Mouse (Mus musculus) neural tube, embryonic 14.5 days (tissue): ENCODE data around the gene Olfr639. TPM values are rescaled to one million over a fixed set of nuclear protein-coding genes. Genes with fewer than 3 reads are reported as not detected.

Experiments
- ATAC-seq: fragments of 200-750 bp; cut with Nextera tagmentation; 2 replicates; pipeline ENCODE4 v1.8.0; 2017; ENCODE audit warnings: low read depth, mild to moderate bottlenecking, moderate TSS enrichment, moderate library complexity
- H3K27ac ChIP-seq: fragments of 300-500 bp; sonication (generic); 2 replicates; pipeline ENCODE4 v1.5.1; 2014; ENCODE audit warnings: low read depth, mild to moderate bottlenecking, control low read depth, low read length, moderate library complexity, mixed read lengths
- H3K27me3 ChIP-seq: fragments of 300-500 bp; sonication (generic); 2 replicates; pipeline ENCODE4 v1.6.1; 2014; ENCODE audit warnings: low read length; ENCODE audit not compliant: control insufficient read depth, insufficient read depth
- H3K36me3 ChIP-seq: fragments of 300-500 bp; sonication (generic); 2 replicates; pipeline ENCODE4 v1.6.1; 2014; ENCODE audit warnings: low read length, mixed read lengths; ENCODE audit not compliant: control insufficient read depth, insufficient read depth
- H3K4me1 ChIP-seq: fragments of 300-500 bp; sonication (generic); 2 replicates; pipeline ENCODE4 v1.6.1; 2014; ENCODE audit warnings: low read length; ENCODE audit not compliant: control insufficient read depth, insufficient read depth
- H3K4me2 ChIP-seq: fragments of 300-500 bp; sonication (generic); 2 replicates; pipeline ENCODE4 v1.6.1; 2014; ENCODE audit warnings: mild to moderate bottlenecking, low read depth, low read length, control low read depth
- H3K4me3 ChIP-seq: fragments of 300-500 bp; sonication (generic); 2 replicates; pipeline ENCODE4 v1.5.1; 2014; ENCODE audit warnings: low read depth, low read length, control low read depth, mixed read lengths
- H3K9ac ChIP-seq: fragments of 300-500 bp; sonication (generic); replicated peaks from 2 replicates; pipeline ENCODE4 v1.6.1; 2014; ENCODE audit warnings: low read depth, mild to moderate bottlenecking, control low read depth, low read length, mixed read lengths
- H3K9me3 ChIP-seq: fragments of 300-500 bp; sonication (generic); 2 replicates; pipeline ENCODE4 v1.6.1; 2016; ENCODE audit warnings: low read length; ENCODE audit not compliant: control insufficient read depth
- WGBS: fragments of 180-500 bp; shearing (Covaris S2); extraction: QIAGEN DNeasy Blood & Tissue Kit; methylation state at CpG from one replicate; pipeline ENCODE4 v1.1.7; 2014; 5-methylcytosine and 5-hydroxymethylcytosine counted together
- polyA plus RNA-seq: library from polyadenylated mRNA; unstranded; fragments of >200 nt; fragmentation: Nextera tagmentation; extraction: Ambion mirVana; gene quantifications from 2 replicates; pipeline ENCODE4 v1.2.1, GENCODE M21; 2014

The Olfr639 gene
- polyA plus RNA-seq, result 0.04 TPM in 1 of 2 replicates, not detected in the other

GRCm38 (mm10) chr7:104017203-104017602 lies at the start of gene Olfr639:
Gene Olfr639 (minus strand): TSS chr7:104017303.
- Histone ChIP-seq H3K9me3 (no peaks in the 10 kb centered on the region), H3K27me3 (no peaks in the 10 kb centered on the region), H3K36me3 (no peaks in the 10 kb centered on the region), H3K4me1 (no peaks in the 10 kb centered on the region), H3K9ac (no peak within 1 kb of the TSS), H3K4me2 (no peak within 1 kb of the TSS), H3K4me3 (no peak within 1 kb of the TSS), H3K27ac (no peak within 1 kb of the TSS)
- no peak for ATAC-seq

- Histone ChIP-seq H3K27me3 (no peaks in the 10 kb centered on the region), H3K4me3 (no peak within 1 kb of the TSS), H3K4me1 (no peaks in the 10 kb centered on the region), H3K36me3 (no peaks in the 10 kb centered on the region), H3K9me3 (no peaks in the 10 kb centered on the region), H3K27ac (no peak within 1 kb of the TSS), H3K9ac (no peak within 1 kb of the TSS), H3K4me2 (no peak within 1 kb of the TSS)
- 53% methylated on average over 2 of the region's 2 CpGs for WGBS
- ATAC-seq, result no peak
Observed at GRCm38 (mm10) chr7:104061345-104061744, 44.2 kb upstream of the Olfr639 start, which contains the start of gene 4930516K23Rik. Gene 4930516K23Rik (minus strand): TSS chr7:104061445.

- Histone ChIP-seq H3K36me3 (no peaks in the 10 kb centered on the region), H3K9ac (no peak overlapping the region), H3K9me3 (no peaks in the 10 kb centered on the region), H3K4me1 (no peaks in the 10 kb centered on the region), H3K27ac (no peak overlapping the region), H3K4me3 (no peak overlapping the region), H3K4me2 (no peak overlapping the region), H3K27me3 (no peaks in the 10 kb centered on the region)
- ATAC-seq, result no peak
- WGBS, result 92% methylated on average over 1 of the region's 1 CpGs
Observed at GRCm38 (mm10) chr7:104059215-104059614, 42.1 kb upstream of the Olfr639 start.

GRCm38 (mm10) chr7:104052566-104052965 lies 35.5 kb upstream of the Olfr639 start, which contains the start of gene Olfr642:
Gene Olfr642 (minus strand): TSS chr7:104052666.
- Histone ChIP-seq H3K4me2 (no peak within 1 kb of the TSS), H3K9me3 (no peaks in the 10 kb centered on the region), H3K36me3 (no peaks in the 10 kb centered on the region), H3K27ac (no peak within 1 kb of the TSS), H3K27me3 (no peaks in the 10 kb centered on the region), H3K4me1 (no peaks in the 10 kb centered on the region), H3K9ac (no peak within 1 kb of the TSS), H3K4me3 (no peak within 1 kb of the TSS)
- 79% methylated on average over 1 of the region's 1 CpGs for WGBS
- no peak for ATAC-seq

- no peaks in the 10 kb centered on the region for H3K9me3 ChIP-seq
- H3K9ac ChIP-seq, result no peak overlapping the region
- H3K27me3 ChIP-seq, result no peaks in the 10 kb centered on the region
- H3K4me2 ChIP-seq, result no peak overlapping the region
- H3K36me3 ChIP-seq, result no peaks in the 10 kb centered on the region
- H3K27ac ChIP-seq, result no peak overlapping the region
- no peaks in the 10 kb centered on the region for H3K4me1 ChIP-seq
- WGBS, result 94% methylated on average over 4 of the region's 4 CpGs
- ATAC-seq, result no peak
- H3K4me3 ChIP-seq, result no peak overlapping the region
Observed at GRCm38 (mm10) chr7:104050745-104051144, 33.6 kb upstream of the Olfr639 start.

GRCm38 (mm10) chr7:104035145-104035544 lies 18.0 kb upstream of the Olfr639 start, which contains the start of gene Olfr641:
Gene Olfr641 (plus strand): TSS chr7:104035445.
- Histone ChIP-seq H3K4me2 (no peak within 1 kb of the TSS), H3K9ac (no peak within 1 kb of the TSS), H3K4me3 (no peak within 1 kb of the TSS), H3K4me1 (no peaks in the 10 kb centered on the region), H3K27ac (no peak within 1 kb of the TSS), H3K27me3 (no peaks in the 10 kb centered on the region), H3K36me3 (no peaks in the 10 kb centered on the region), H3K9me3 (no peaks in the 10 kb centered on the region)
- no peak for ATAC-seq
- 64% methylated on average over 1 of the region's 1 CpGs for WGBS

GRCm38 (mm10) chr7:104026978-104027377 lies 9.9 kb upstream of the Olfr639 start:
- Histone ChIP-seq H3K4me3 (no peak overlapping the region), H3K4me1 (no peaks in the 10 kb centered on the region), H3K9me3 (no peaks in the 10 kb centered on the region), H3K4me2 (no peak overlapping the region), H3K9ac (no peak overlapping the region), H3K27ac (no peak overlapping the region), H3K27me3 (no peaks in the 10 kb centered on the region), H3K36me3 (no peaks in the 10 kb centered on the region)
- ATAC-seq, result no peak
- 84% methylated on average over 3 of the region's 3 CpGs for WGBS

GRCm38 (mm10) chr7:104025473-104025872 lies 8.4 kb upstream of the Olfr639 start, which contains the start of gene Olfr640:
Gene Olfr640 (minus strand): TSS chr7:104025573.
- 72% methylated on average over 6 of the region's 6 CpGs for WGBS
- no peak for ATAC-seq

GRCm38 (mm10) chr7:104021651-104022050 lies 4.5 kb upstream of the Olfr639 start:
- Histone ChIP-seq H3K36me3 (no peaks in the 10 kb centered on the region), H3K9me3 (no peaks in the 10 kb centered on the region), H3K4me2 (no peak overlapping the region), H3K9ac (no peak overlapping the region), H3K27ac (no peak overlapping the region), H3K4me1 (no peaks in the 10 kb centered on the region), H3K27me3 (no peaks in the 10 kb centered on the region), H3K4me3 (no peak overlapping the region)
- ATAC-seq, result no peak
- WGBS, result 88% methylated on average over 6 of the region's 6 CpGs

More at GRCm38 (mm10) chr7:104025473-104025872, 8.4 kb upstream of the Olfr639 start, which contains the start of gene Olfr640:
- no peaks in the 10 kb centered on the region for H3K27me3 ChIP-seq
- H3K36me3 ChIP-seq, result no peaks in the 10 kb centered on the region
- H3K4me2 ChIP-seq, result no peak within 1 kb of the TSS
- H3K4me1 ChIP-seq, result no peaks in the 10 kb centered on the region
- H3K9ac ChIP-seq, result no peak within 1 kb of the TSS
- no peaks in the 10 kb centered on the region for H3K9me3 ChIP-seq
- no peak within 1 kb of the TSS for H3K27ac ChIP-seq
- H3K4me3 ChIP-seq, result no peak within 1 kb of the TSS
